Mouse (Mus musculus) small intestine, adult 2 months (tissue): ENCODE measurements at regions not wholly inside any gene's neighbourhood (a gene's known extent, or its start where the extent isn't known, plus 50 kb on each side); places are given as distances from the start of the nearest gene placed in this dataset.

Source experiments
- CTCF ChIP-seq: fragments of 200-500 bp; IDR thresholded peaks from 2 replicates; pipeline ENCODE4 v1.5.1; 2012; ENCODE audit warnings: low read depth, mild to moderate bottlenecking, control low read depth, inconsistent platforms, low read length, moderate library complexity, mixed read lengths; ENCODE audit not compliant: insufficient replicate concordance, insufficient read length; ENCODE audit errors: extremely low read depth
- POLR2A ChIP-seq: fragments of 200-500 bp; IDR thresholded peaks from 2 replicates; pipeline ENCODE4 v1.6.1; 2012; ENCODE audit warnings: low read depth, mild to moderate bottlenecking, control low read depth, inconsistent platforms, low read length, moderate library complexity

DNA sequence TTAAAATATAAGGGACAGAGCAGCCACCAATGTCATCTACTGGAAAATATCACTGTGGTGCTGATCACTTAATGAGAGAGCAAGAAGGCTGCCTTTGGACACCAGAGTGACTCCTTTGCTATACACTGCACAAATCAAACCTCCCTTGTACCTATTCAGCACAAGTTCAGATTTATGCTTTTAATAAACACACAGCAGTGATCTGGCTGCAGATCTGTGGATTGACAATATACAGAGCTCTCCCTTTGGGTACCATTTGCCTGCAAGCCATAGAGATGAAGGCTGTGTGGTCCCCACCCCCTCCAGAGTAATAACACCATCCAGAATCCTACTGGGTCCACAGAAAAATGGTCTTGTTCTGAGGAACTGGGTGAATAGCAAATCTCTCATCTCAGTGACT lies 131.8 kb upstream of the Ddit4l start:
- TF ChIP-seq POLR2A (no peak), CTCF (no peak)
